Comparison of ENCODE assay signal across 9 mouse cellular contexts in the genomic region with DNA sequence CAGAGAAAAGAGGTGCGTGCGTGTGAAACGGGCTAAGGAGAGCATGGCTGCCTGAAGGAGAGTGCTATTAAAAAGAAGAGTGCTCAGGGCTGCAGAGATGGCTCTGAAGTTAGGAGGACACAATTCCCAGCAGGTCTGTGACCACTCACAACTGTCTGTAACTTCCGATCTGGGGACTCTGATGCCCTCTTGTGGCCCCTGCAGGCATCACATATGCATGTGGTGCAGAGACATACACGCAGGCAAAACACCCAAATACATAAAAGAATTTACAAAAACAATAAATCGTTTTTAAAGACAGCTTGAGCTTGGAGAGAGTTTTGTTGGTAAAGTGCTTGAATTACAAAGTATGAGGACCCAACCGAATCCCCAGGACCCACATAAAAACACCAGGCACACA. TPM values are rescaled to one million over a fixed set of nuclear protein-coding genes. Genes with fewer than 3 reads are reported as not detected.
DNase-seq lines count a peak whose midpoint lies in the region; ATAC-seq lines count a peak whose summit lies in the region.
"Had no signal": no experiment of that assay in that cellular context is flagged by ENCODE, and none has a peak within 500 bp of the region (broad histone marks: within the 10 kb centered on the region; RNA-seq: fewer than 3 reads in every experiment).

No protein-coding gene starts in this region.

- DNase-seq in hindbrain, embryonic 10.5 days (ENCODE audit: low spot score) = peak; percentile 57
- peak; percentile 55 for DNase-seq in urinary bladder, postnatal 14 days (ENCODE audit: low spot score)
- DNase-seq in urinary bladder, adult 18-20 months (ENCODE audit: low spot score in 2 of 2) = no peak
- peak; percentile 53 for DNase-seq in c-Kit-positive CD71-negative TER-119-negative erythroid progenitor cells, embryonic 14.5 days (ENCODE audit: low read depth)
- DNase-seq in limb, embryonic 11.5 days (ENCODE audit: low spot score) = peak; percentile 75
- peak; percentile 31 to 32 for DNase-seq in spleen, postnatal 36 days (ENCODE audit: low spot score in 2 of 2)
- DNase-seq in layer of hippocampus, adult 9-10 months (ENCODE audit: low spot score) = no peak

- H3K4me1 ChIP-seq in hindbrain, embryonic 10.5 days (replicated peaks) = peaks cover 12% of the 10 kb centered on the region
- H3K4me1 ChIP-seq in hindbrain, embryonic 16.5 days (ENCODE audit: control insufficient read depth, insufficient read depth, low read depth, low read length) = peaks cover 7% of the 10 kb centered on the region; the same call in 1 of the 2 replicates
- peaks cover 5% of the 10 kb centered on the region; the same call in 1 of the 2 replicates for H3K4me1 ChIP-seq in limb, embryonic 11.5 days (ENCODE audit: control insufficient read depth, insufficient read depth, low read length)

- ATAC-seq in hindbrain, embryonic 16.5 days = no peak
- no peak for ATAC-seq in limb, embryonic 11.5 days (ENCODE audit: insufficient number of reproducible peaks, low FRiP score, low TSS enrichment, low read depth)

- H3K36me3 ChIP-seq in hindbrain, embryonic 10.5 days = no peaks in the 10 kb centered on the region
- H3K36me3 ChIP-seq in hindbrain, embryonic 16.5 days (ENCODE audit: control insufficient read depth, insufficient read depth, low read length) = no peaks in the 10 kb centered on the region
- no peaks in the 10 kb centered on the region for H3K36me3 ChIP-seq in limb, embryonic 11.5 days (ENCODE audit: control insufficient read depth, insufficient read depth, low read length)
- H3K36me3 ChIP-seq: embryonic facial prominence, embryonic 15.5 days had no signal

- no peaks in the 10 kb centered on the region for H3K9me3 ChIP-seq in hindbrain, embryonic 10.5 days
- H3K9me3 ChIP-seq in hindbrain, embryonic 16.5 days (ENCODE audit: control insufficient read depth, low read length) = no peaks in the 10 kb centered on the region
- no peaks in the 10 kb centered on the region for H3K9me3 ChIP-seq in limb, embryonic 11.5 days (ENCODE audit: control insufficient read depth, low read length)
- H3K9me3 ChIP-seq: embryonic facial prominence, embryonic 15.5 days had no signal

- H3K27ac ChIP-seq in hindbrain, embryonic 10.5 days = no peak overlapping the region
- H3K27ac ChIP-seq in hindbrain, embryonic 16.5 days (ENCODE audit: low read depth, low read length) = no peak overlapping the region
- no peak overlapping the region for H3K27ac ChIP-seq in limb, embryonic 11.5 days (replicated peaks; ENCODE audit: low read depth, low read length)
- H3K27ac ChIP-seq: embryonic facial prominence, embryonic 15.5 days had no signal

- H3K4me3 ChIP-seq in hindbrain, embryonic 10.5 days = no peak overlapping the region
- H3K4me3 ChIP-seq in hindbrain, embryonic 16.5 days (ENCODE audit: low read length) = no peak overlapping the region
- H3K4me3 ChIP-seq in limb, embryonic 11.5 days (ENCODE audit: low read depth, low read length) = no peak overlapping the region
- H3K4me3 ChIP-seq: embryonic facial prominence, embryonic 15.5 days had no signal

- WGBS in hindbrain, embryonic 10.5 days = 32% methylated on average over 7 of the region's 7 CpGs
- WGBS in hindbrain, embryonic 16.5 days = 28% methylated on average over 7 of the region's 7 CpGs
- WGBS in limb, embryonic 11.5 days = 28% methylated on average over 7 of the region's 7 CpGs

- H3K4me2 ChIP-seq in hindbrain, embryonic 16.5 days (ENCODE audit: low read length) = no peak overlapping the region
- H3K4me2 ChIP-seq in limb, embryonic 11.5 days (ENCODE audit: low read depth, severe bottlenecking) = no peak overlapping the region
- H3K4me2 ChIP-seq: embryonic facial prominence, embryonic 15.5 days had no signal

- H3K9ac ChIP-seq in hindbrain, embryonic 16.5 days (ENCODE audit: low read depth, low read length) = no peak overlapping the region
- no peak overlapping the region for H3K9ac ChIP-seq in limb, embryonic 11.5 days (ENCODE audit: low read length)
- H3K9ac ChIP-seq: embryonic facial prominence, embryonic 15.5 days had no signal

- peaks cover 32% of the 10 kb centered on the region for H3K27me3 ChIP-seq in hindbrain, embryonic 10.5 days (ENCODE audit: insufficient read depth, poor library complexity, severe bottlenecking)
- H3K27me3 ChIP-seq in hindbrain, embryonic 16.5 days (replicated peaks; ENCODE audit: control insufficient read depth, insufficient read depth, low read length) = peaks cover 6% of the 10 kb centered on the region
- peaks cover 3% of the 10 kb centered on the region; the same call in 1 of the 2 replicates for H3K27me3 ChIP-seq in limb, embryonic 11.5 days (ENCODE audit: control insufficient read depth, insufficient read depth, low read length)
- H3K27me3 ChIP-seq: embryonic facial prominence, embryonic 15.5 days had no signal

RNA-seq across cellular contexts. Expression of gene Cep170b, which starts 3.1 kb away (rescaled TPM):
- 6.7 and 8.7 TPM in 2 replicates for polyA plus RNA-seq in hindbrain, embryonic 10.5 days (2016; fragmentation: Nextera tagmentation; extraction: Ambion mirVana)
- 29.5 and 30.6 TPM in 2 replicates for polyA plus RNA-seq in hindbrain, embryonic 16.5 days (2015; fragmentation: Nextera tagmentation; extraction: Ambion mirVana)
- polyA plus RNA-seq in limb, embryonic 11.5 days (2014; fragmentation: Nextera tagmentation; extraction: Ambion mirVana) = 9.5 and 9.6 TPM in 2 replicates

RNA-seq across cellular contexts. Expression of gene Zbtb42, which starts 38.5 kb away (rescaled TPM):
- polyA plus RNA-seq in hindbrain, embryonic 10.5 days (2016; fragmentation: Nextera tagmentation; extraction: Ambion mirVana) = 7.1 and 10.9 TPM in 2 replicates
- polyA plus RNA-seq in hindbrain, embryonic 16.5 days (2015; fragmentation: Nextera tagmentation; extraction: Ambion mirVana) = 2.4 and 4.0 TPM in 2 replicates
- 0.82 and 1.6 TPM in 2 replicates for polyA plus RNA-seq in limb, embryonic 11.5 days (2014; fragmentation: Nextera tagmentation; extraction: Ambion mirVana)

RNA-seq across cellular contexts. Expression of gene Akt1, which starts 42.5 kb away (rescaled TPM):
- polyA plus RNA-seq in hindbrain, embryonic 10.5 days (2016; fragmentation: Nextera tagmentation; extraction: Ambion mirVana) = 50.9 and 56.8 TPM in 2 replicates
- polyA plus RNA-seq in hindbrain, embryonic 16.5 days (2015; fragmentation: Nextera tagmentation; extraction: Ambion mirVana) = 55.6 and 62.3 TPM in 2 replicates
- 95.4 and 113 TPM in 2 replicates for polyA plus RNA-seq in limb, embryonic 11.5 days (2014; fragmentation: Nextera tagmentation; extraction: Ambion mirVana)

RNA-seq across cellular contexts. Expression of gene Pld4, which starts 43.3 kb away (rescaled TPM):
- polyA plus RNA-seq in hindbrain, embryonic 10.5 days (2016; fragmentation: Nextera tagmentation; extraction: Ambion mirVana) = 5.2 and 5.7 TPM in 2 replicates
- polyA plus RNA-seq in hindbrain, embryonic 16.5 days (2015; fragmentation: Nextera tagmentation; extraction: Ambion mirVana) = 5.6 and 7.0 TPM in 2 replicates
- 2.8 TPM in 2 replicates for polyA plus RNA-seq in limb, embryonic 11.5 days (2014; fragmentation: Nextera tagmentation; extraction: Ambion mirVana)

Comparison
In these comparisons a context has a peak if more than half of its experiments do, and no peak if none do; other contexts are left out.
1. DNase-seq: peak in hindbrain, embryonic 10.5 days (single experiment), urinary bladder, postnatal 14 days (single experiment), c-Kit-positive CD71-negative TER-119-negative erythroid progenitor cells, embryonic 14.5 days (single experiment), limb, embryonic 11.5 days (single experiment) and spleen, postnatal 36 days (2 of 2); none in urinary bladder, adult 18-20 months (0 of 2) and layer of hippocampus, adult 9-10 months (single experiment).